Mouse (Mus musculus) heart, postnatal 0 days (tissue): ENCODE results near the gene Meox2. TPM values are rescaled to one million over a fixed set of nuclear protein-coding genes. Genes with fewer than 3 reads are reported as not detected.
A peak's percentile ranks its signal among the peaks of the same experiment; 100 is the strongest.

ENCODE experiments used
- ATAC-seq: fragments of 200-750 bp; cut with Nextera tagmentation; 2 replicates; pipeline ENCODE4 v1.8.0; 2017; ENCODE audit warnings: low read depth, moderate number of reproducible peaks, moderate library complexity; ENCODE audit not compliant: insufficient read depth
- DNase-seq: peaks from one replicate; pipeline ENCODE4 v3.0.0-alpha.2; 2016; ENCODE audit warnings: low spot score
- H3K27ac ChIP-seq: fragments of 300-500 bp; sonication (generic); 2 replicates; pipeline ENCODE4 v1.5.1; 2014; ENCODE audit warnings: low read depth, mild to moderate bottlenecking
- H3K27me3 ChIP-seq: fragments of 300-500 bp; sonication (generic); 2 replicates; pipeline ENCODE4 v1.6.1; 2014; ENCODE audit warnings: low read length, mixed read lengths; ENCODE audit not compliant: control insufficient read depth, insufficient read depth
- H3K36me3 ChIP-seq: fragments of 300-500 bp; sonication (generic); replicated peaks from 2 replicates; pipeline ENCODE4 v1.6.1; 2014; ENCODE audit warnings: low read length, mixed read lengths; ENCODE audit not compliant: control insufficient read depth, insufficient read depth
- H3K4me1 ChIP-seq: fragments of 300-500 bp; sonication (generic); 2 replicates; pipeline ENCODE4 v1.6.1; 2014; ENCODE audit warnings: antibody characterized with exemption; ENCODE audit not compliant: control insufficient read depth, insufficient read depth
- H3K4me2 ChIP-seq: fragments of 300-500 bp; sonication (generic); 2 replicates; pipeline ENCODE4 v1.6.1; 2014; ENCODE audit warnings: low read depth, mild to moderate bottlenecking, low read length, moderate library complexity
- H3K4me3 ChIP-seq: fragments of 300-500 bp; sonication (generic); 2 replicates; pipeline ENCODE4 v1.5.1; 2014; ENCODE audit warnings: low read depth, low read length
- H3K9ac ChIP-seq: fragments of 300-500 bp; sonication (generic); replicated peaks from 2 replicates; pipeline ENCODE4 v1.6.1; 2014; ENCODE audit warnings: low read depth, low read length, mixed read lengths
- H3K9me3 ChIP-seq: fragments of 300-500 bp; sonication (generic); replicated peaks from 2 replicates; pipeline ENCODE4 v1.6.1; 2016; ENCODE audit warnings: low read length; ENCODE audit not compliant: control insufficient read depth
- CTCF ChIP-seq: IDR thresholded peaks from 2 replicates; pipeline ENCODE4 v1.5.1; 2016; ENCODE audit warnings: antibody characterized with exemption, control low read depth, low read depth
- EP300 ChIP-seq: IDR thresholded peaks from 2 replicates; pipeline ENCODE4 v1.6.1; 2016; ENCODE audit warnings: antibody characterized with exemption, low read depth
- WGBS: fragments of 180-500 bp; shearing (Covaris S2); extraction: QIAGEN DNeasy Blood & Tissue Kit; methylation state at CpG from one replicate; pipeline ENCODE4 v1.1.7; 2014; 5-methylcytosine and 5-hydroxymethylcytosine counted together
- polyA plus RNA-seq: library from polyadenylated mRNA; unstranded; fragments of >200 nt; fragmentation: Nextera tagmentation; extraction: Ambion mirVana; gene quantifications from 2 replicates; pipeline ENCODE4 v1.2.1, GENCODE M21; 2015
- total RNA-seq: library from RNA; depleted of rRNA; stranded (reverse); fragments of >200 nt; gene quantifications from 2 replicates; pipeline ENCODE4 v1.2.3, GENCODE M21; 2014; ENCODE audit warnings: low replicate concordance

Meox2 gene
- total and polyA plus RNA-seq, 2 experiments from 2014 or later, result 9.3 to 26.6 TPM

DNA sequence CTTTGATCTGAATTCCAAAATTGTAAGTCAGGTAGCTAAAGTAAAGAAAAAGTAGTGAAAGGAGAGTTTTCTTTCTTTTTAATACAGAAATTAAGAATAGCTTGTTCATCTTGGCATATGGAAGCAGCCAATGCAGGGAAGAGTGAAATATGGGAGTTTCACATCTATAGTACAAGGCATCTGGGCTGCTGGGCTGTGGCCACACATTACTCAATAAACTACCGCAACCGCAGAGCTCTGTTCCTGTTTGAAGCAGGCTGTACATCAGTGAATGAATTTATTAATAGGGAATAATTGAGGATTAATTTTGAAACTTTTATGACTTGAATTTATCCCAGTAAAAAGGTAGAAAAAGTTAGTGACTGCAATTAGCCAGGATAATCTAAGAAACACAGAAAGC is 15.4 kb downstream of the Meox2 start:
- ATAC-seq (no peak), DNase-seq (no peak)
- Histone ChIP-seq H3K4me2 (no peak overlapping the region), H3K9ac (no peak overlapping the region), H3K9me3 (no peaks in the 10 kb centered on the region), H3K36me3 (no peaks in the 10 kb centered on the region), H3K4me3 (no peak overlapping the region), H3K27ac (no peak overlapping the region), H3K27me3 (no peaks in the 10 kb centered on the region), H3K4me1 (no peaks in the 10 kb centered on the region)
- TF ChIP-seq EP300 (no peak), CTCF (no peak)
- WGBS, result 85% methylated on average over 2 of the region's 2 CpGs

- H3K9ac ChIP-seq, result no peak overlapping the region
- WGBS, result 42% methylated on average over 3 of the region's 3 CpGs
Observed at GRCm38 (mm10) chr12:37142080-37142703, 33.9 kb downstream of the Meox2 start.

DNA sequence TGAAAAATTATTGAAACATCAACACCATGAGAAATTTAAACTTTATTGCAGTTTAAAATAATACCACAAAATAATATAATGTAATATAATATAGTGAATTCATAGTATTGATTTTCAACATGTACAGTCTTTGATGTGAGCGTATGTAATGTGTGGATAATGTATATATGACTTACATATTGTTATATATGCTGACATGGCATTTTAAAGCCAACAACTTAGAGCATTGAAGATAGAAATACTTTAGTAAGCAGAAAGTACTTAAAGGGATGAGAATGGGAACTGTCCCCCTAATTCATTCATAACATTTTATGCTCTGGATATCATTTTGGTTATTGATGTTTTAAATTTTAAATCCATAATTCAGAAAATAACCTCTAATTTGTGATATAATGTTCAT is 35.5 kb downstream of the Meox2 start:
- H3K27me3 ChIP-seq, result no peaks in the 10 kb centered on the region
- ATAC-seq (no peak), DNase-seq (no peak)
- no peaks in the 10 kb centered on the region for H3K9me3 ChIP-seq
- 81% methylated on average over 1 of the region's 1 CpGs for WGBS
- no peak overlapping the region for H3K27ac ChIP-seq
- H3K4me3 ChIP-seq, result no peak overlapping the region
- TF ChIP-seq CTCF (no peak), EP300 (no peak)
- H3K4me1 ChIP-seq, result no peaks in the 10 kb centered on the region
- no peak overlapping the region for H3K4me2 ChIP-seq
- H3K9ac ChIP-seq, result no peak overlapping the region
- H3K36me3 ChIP-seq, result no peaks in the 10 kb centered on the region

More at GRCm38 (mm10) chr12:37142080-37142703, 33.9 kb downstream of the Meox2 start:
- Histone ChIP-seq H3K27ac (no peak overlapping the region), H3K36me3 (no peaks in the 10 kb centered on the region), H3K27me3 (no peaks in the 10 kb centered on the region), H3K4me2 (no peak overlapping the region), H3K9me3 (no peaks in the 10 kb centered on the region), H3K4me1 (no peaks in the 10 kb centered on the region), H3K4me3 (no peak overlapping the region)
- TF ChIP-seq EP300 (no peak), CTCF (no peak)
- DNase-seq (no peak), ATAC-seq (no peak)

- Histone ChIP-seq H3K27ac (no peak overlapping the region), H3K36me3 (no peaks in the 10 kb centered on the region), H3K4me3 (no peak overlapping the region), H3K27me3 (no peaks in the 10 kb centered on the region), H3K9me3 (no peaks in the 10 kb centered on the region), H3K4me2 (no peak overlapping the region), H3K9ac (no peak overlapping the region), H3K4me1 (no peaks in the 10 kb centered on the region)
- ATAC-seq (no peak), DNase-seq (no peak)
- TF ChIP-seq CTCF (no peak), EP300 (no peak)
Observed at GRCm38 (mm10) chr12:37167742-37168141, 59.4 kb downstream of the Meox2 start.

GRCm38 (mm10) chr12:37173324-37173723 is 65.0 kb downstream of the Meox2 start:
- no peak overlapping the region for H3K27ac ChIP-seq
- no peaks in the 10 kb centered on the region for H3K27me3 ChIP-seq
- H3K4me1 ChIP-seq, result no peaks in the 10 kb centered on the region
- no peak for TF ChIP-seq EP300
- no peak for TF ChIP-seq CTCF
- H3K36me3 ChIP-seq, result no peaks in the 10 kb centered on the region
- H3K4me2 ChIP-seq, result no peak overlapping the region
- H3K9me3 ChIP-seq, result no peaks in the 10 kb centered on the region
- no peak for DNase-seq
- ATAC-seq, result no peak
- H3K9ac ChIP-seq, result no peak overlapping the region
- WGBS, result 79% methylated on average over 3 of the region's 3 CpGs
- H3K4me3 ChIP-seq, result no peak overlapping the region

DNA sequence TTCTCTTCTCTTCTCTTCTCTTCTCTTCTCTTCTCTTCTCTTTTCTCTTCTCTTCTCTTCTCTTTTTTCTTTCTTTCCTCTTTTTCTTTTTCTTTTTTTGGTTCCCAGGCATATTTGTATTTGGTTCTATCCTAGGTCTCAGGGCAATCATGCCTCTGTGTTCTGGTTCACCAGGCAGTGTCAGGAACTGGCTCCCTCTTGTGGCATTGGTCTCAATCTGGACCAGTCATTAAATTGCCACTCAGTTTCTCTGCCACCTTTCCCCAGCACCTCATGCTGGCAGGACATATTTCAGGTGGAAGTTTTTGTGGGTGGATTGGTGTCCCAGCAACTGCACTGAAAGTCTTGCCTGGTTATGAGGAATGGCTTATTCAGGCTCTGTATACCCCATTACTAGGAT is 75.3 kb downstream of the Meox2 start:
- H3K9me3 ChIP-seq, result no peaks in the 10 kb centered on the region
- H3K36me3 ChIP-seq, result no peaks in the 10 kb centered on the region
- H3K9ac ChIP-seq, result no peak overlapping the region
- no peaks in the 10 kb centered on the region for H3K27me3 ChIP-seq
- DNase-seq (no peak), ATAC-seq (no peak)
- TF ChIP-seq EP300 (no peak), CTCF (peak; percentile 56)
- H3K27ac ChIP-seq, result no peak overlapping the region
- no peak overlapping the region for H3K4me2 ChIP-seq
- no peak overlapping the region for H3K4me3 ChIP-seq
- no peaks in the 10 kb centered on the region for H3K4me1 ChIP-seq
